Mouse (Mus musculus) megakaryocyte, embryonic 14.5 days (primary cell): ENCODE measurements around the gene Gadd45gip1. TPM values are rescaled to one million over a fixed set of nuclear protein-coding genes. Genes with fewer than 3 reads are reported as not detected.

Experiments
- H3K27me3 ChIP-seq: replicated peaks from 2 replicates; pipeline ENCODE3; 2012; ENCODE audit warnings: inconsistent platforms
- H3K36me3 ChIP-seq: replicated peaks from 2 replicates; pipeline ENCODE3; 2012; ENCODE audit warnings: low read length, inconsistent platforms, mixed read lengths
- H3K4me1 ChIP-seq: 2 replicates; pipeline ENCODE4 v1.6.1; 2012; ENCODE audit warnings: inconsistent platforms
- H3K4me3 ChIP-seq: replicated peaks from 2 replicates; pipeline ENCODE3; 2012; ENCODE audit warnings: moderate library complexity, mild to moderate bottlenecking, inconsistent platforms
- H3K9me3 ChIP-seq: 2 replicates; pipeline ENCODE4 v1.6.1; 2012; ENCODE audit warnings: inconsistent platforms
- FLI1 ChIP-seq: IDR thresholded peaks from 2 replicates; pipeline ENCODE4 v1.6.1; 2012; ENCODE audit warnings: low read length, inconsistent platforms, mixed read lengths
- GATA1 ChIP-seq: IDR thresholded peaks from 3 replicates; pipeline ENCODE4 v1.6.1; 2012; ENCODE audit warnings: mixed read lengths, low read length, inconsistent platforms, borderline replicate concordance
- polyA plus RNA-seq: library from polyadenylated mRNA; stranded (reverse); fragments of >175 nt; gene quantifications from 2 replicates; pipeline ENCODE4 v1.2.3, GENCODE M21; 2012; ENCODE audit warnings: low replicate concordance; ENCODE audit not compliant: insufficient read depth

Gadd45gip1 gene
- polyA plus RNA-seq, 1 experiment, result 49.3 TPM

GRCm38 (mm10) chr8:84786801-84787467, 44.4 kb upstream of the Gadd45gip1 start:
- H3K4me1 ChIP-seq, result peaks cover 43% of the 10 kb centered on the region
- TF ChIP-seq FLI1 (no peak), GATA1 (no peak)
- H3K4me3 ChIP-seq, result no peak overlapping the region
- peaks cover 74% of the 10 kb centered on the region for H3K27me3 ChIP-seq
- H3K9me3 ChIP-seq, result peaks cover 10% of the 10 kb centered on the region
- peaks cover 6% of the 10 kb centered on the region for H3K36me3 ChIP-seq

DNA sequence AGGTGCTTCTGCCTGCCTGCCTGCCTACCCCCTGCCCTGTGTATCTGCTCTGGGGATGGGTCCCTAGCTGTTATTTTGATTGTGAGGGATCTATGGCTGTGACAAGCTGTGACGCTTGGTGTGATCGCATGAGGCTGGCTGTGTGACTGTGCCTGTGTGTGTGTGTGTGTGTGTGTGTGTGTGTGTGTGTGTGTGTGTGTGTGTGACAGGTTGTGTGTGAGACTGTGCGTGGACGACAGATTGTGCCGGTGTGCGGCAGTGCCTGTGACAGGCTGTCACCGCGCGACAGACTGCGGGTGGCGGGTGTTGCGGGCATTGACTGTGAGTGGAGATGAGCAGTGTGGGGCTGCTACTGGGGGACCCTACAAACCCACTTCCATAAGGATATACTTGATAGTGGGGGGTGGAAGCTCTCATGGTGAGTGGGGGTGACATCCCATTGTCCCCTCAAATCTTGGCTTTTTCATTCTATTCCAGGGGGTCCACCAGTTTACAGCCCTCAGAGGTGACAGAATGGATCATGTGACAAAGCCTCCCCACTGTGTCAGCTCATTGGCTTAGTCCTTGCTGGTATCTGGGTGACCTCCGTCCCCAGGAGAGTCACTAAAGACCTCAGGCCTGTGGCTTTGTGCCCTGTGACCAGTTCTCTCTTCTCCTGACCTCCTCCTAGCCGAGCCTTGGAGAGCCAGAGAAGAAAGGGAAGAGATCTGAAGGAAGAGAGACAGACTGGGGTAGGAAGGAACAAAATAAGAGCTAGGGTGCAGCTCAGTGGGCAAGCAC, 43.6 kb upstream of the Gadd45gip1 start:
- peaks cover 73% of the 10 kb centered on the region for H3K27me3 ChIP-seq
- H3K4me3 ChIP-seq, result no peak overlapping the region
- TF ChIP-seq GATA1 (no peak), FLI1 (no peak)
- H3K4me1 ChIP-seq, result peaks cover 43% of the 10 kb centered on the region
- peaks cover 10% of the 10 kb centered on the region for H3K9me3 ChIP-seq
- H3K36me3 ChIP-seq, result peaks cover 6% of the 10 kb centered on the region

DNA sequence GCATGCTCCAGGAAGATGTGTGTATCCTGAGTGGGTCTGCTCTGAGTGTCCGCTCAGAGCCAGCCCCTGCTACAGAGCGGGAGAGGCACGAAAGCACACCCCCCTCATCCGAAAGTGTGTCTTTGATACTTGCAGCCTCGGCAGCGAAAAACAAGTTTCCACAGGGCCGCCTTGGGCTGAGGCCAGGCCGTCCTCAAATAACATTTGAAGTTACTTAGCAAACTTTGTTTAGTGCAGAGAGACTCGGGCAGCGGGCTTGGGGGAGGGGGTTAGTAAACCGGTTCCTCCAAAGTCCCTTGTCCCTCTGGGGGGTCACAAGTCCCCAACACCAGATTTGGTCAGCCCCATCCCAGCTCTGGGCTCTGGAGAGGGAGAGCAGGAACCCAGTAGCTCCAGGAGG, 42.4 kb upstream of the Gadd45gip1 start:
- H3K9me3 ChIP-seq, result peaks cover 10% of the 10 kb centered on the region
- H3K4me1 ChIP-seq, result peaks cover 55% of the 10 kb centered on the region
- no peak for TF ChIP-seq FLI1
- no peak for TF ChIP-seq GATA1
- peaks cover 6% of the 10 kb centered on the region for H3K36me3 ChIP-seq
- H3K27me3 ChIP-seq, result peaks cover 78% of the 10 kb centered on the region
- H3K4me3 ChIP-seq, result no peak overlapping the region

- Histone ChIP-seq H3K4me1 (peaks cover 57% of the 10 kb centered on the region), H3K36me3 (peaks cover 6% of the 10 kb centered on the region), H3K9me3 (peaks cover 8% of the 10 kb centered on the region), H3K4me3 (no peak overlapping the region), H3K27me3 (peaks cover 75% of the 10 kb centered on the region)
- TF ChIP-seq FLI1, result no peak
- TF ChIP-seq GATA1, result no peak
Observed at GRCm38 (mm10) chr8:84789345-84789744, 42.0 kb upstream of the Gadd45gip1 start.

DNA sequence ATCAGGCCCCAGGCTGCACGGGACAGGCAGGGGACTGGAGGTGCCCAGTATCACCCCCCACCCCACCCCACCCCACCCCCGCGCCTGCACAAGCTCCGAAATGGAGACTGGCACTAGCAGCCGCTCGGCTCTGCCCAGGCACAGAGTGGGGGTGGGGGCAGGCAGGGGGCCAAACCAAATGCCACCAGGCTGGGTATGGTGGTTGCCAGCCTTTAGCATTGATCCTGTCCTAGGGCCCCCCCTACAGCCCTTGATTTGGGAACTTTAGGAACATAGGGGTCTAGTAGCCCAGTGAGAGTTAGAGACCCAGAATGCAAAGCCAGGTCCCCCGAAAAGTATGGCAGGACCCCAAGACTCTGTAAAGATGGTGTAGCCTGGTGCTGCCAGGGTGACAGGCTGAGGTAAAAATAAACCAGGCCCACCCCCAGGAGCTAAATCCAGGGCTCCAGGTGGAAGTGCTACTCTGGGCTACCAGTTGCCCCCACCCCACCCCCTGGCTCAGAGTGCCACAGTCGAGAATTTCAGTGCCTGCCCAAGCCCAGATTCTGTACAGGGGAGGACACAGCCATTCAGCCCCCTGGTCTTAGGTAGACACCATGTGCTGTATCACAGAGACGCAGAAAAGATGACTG, 41.4 kb upstream of the Gadd45gip1 start:
- Histone ChIP-seq H3K4me3 (no peak overlapping the region), H3K27me3 (peaks cover 75% of the 10 kb centered on the region), H3K4me1 (peaks cover 57% of the 10 kb centered on the region), H3K9me3 (peaks cover 2% of the 10 kb centered on the region), H3K36me3 (peaks cover 6% of the 10 kb centered on the region)
- TF ChIP-seq FLI1 (no peak), GATA1 (no peak)

- Histone ChIP-seq H3K4me3 (no peak overlapping the region), H3K36me3 (peaks cover 6% of the 10 kb centered on the region), H3K27me3 (peaks cover 74% of the 10 kb centered on the region), H3K9me3 (no peaks in the 10 kb centered on the region), H3K4me1 (peaks cover 59% of the 10 kb centered on the region)
- no peak for TF ChIP-seq GATA1
- TF ChIP-seq FLI1, result no peak
Observed at GRCm38 (mm10) chr8:84790537-84790936, 40.8 kb upstream of the Gadd45gip1 start.

- Histone ChIP-seq H3K4me3 (no peak overlapping the region), H3K27me3 (peaks cover 74% of the 10 kb centered on the region), H3K36me3 (peaks cover 8% of the 10 kb centered on the region), H3K4me1 (peaks cover 64% of the 10 kb centered on the region), H3K9me3 (no peaks in the 10 kb centered on the region)
- TF ChIP-seq FLI1 (no peak), GATA1 (no peak)
Observed at GRCm38 (mm10) chr8:84792429-84792947, 38.8 kb upstream of the Gadd45gip1 start.

DNA sequence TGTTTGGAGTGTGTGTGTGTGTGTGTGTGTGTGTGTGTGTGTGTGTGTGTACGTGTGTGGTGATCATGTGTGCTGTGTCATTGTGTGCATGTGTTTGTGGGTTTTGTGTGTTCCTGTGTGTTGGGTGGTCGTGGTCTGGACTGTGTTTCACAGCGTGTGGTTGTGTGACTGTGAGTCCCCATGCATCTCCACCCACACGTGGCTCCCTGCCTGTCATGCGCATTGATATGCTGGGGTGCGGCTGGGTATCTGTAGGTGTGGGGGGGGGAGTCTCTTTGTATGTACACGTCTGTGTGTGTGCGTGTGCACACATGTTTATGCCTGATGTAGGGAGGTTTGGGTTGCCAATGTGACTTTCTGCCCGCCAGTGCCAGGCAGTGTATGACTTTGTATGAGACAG, 38.2 kb upstream of the Gadd45gip1 start:
- Histone ChIP-seq H3K36me3 (peaks cover 8% of the 10 kb centered on the region), H3K4me1 (peaks cover 61% of the 10 kb centered on the region), H3K9me3 (no peaks in the 10 kb centered on the region), H3K27me3 (peaks cover 72% of the 10 kb centered on the region), H3K4me3 (no peak overlapping the region)
- no peak for TF ChIP-seq GATA1
- TF ChIP-seq FLI1, result no peak

- no peak overlapping the region for H3K4me3 ChIP-seq
- peaks cover 72% of the 10 kb centered on the region for H3K27me3 ChIP-seq
- TF ChIP-seq FLI1, result no peak
- no peak for TF ChIP-seq GATA1
- peaks cover 8% of the 10 kb centered on the region for H3K36me3 ChIP-seq
- H3K9me3 ChIP-seq, result no peaks in the 10 kb centered on the region
- peaks cover 64% of the 10 kb centered on the region for H3K4me1 ChIP-seq
Observed at GRCm38 (mm10) chr8:84793791-84794485, 37.4 kb upstream of the Gadd45gip1 start.

DNA sequence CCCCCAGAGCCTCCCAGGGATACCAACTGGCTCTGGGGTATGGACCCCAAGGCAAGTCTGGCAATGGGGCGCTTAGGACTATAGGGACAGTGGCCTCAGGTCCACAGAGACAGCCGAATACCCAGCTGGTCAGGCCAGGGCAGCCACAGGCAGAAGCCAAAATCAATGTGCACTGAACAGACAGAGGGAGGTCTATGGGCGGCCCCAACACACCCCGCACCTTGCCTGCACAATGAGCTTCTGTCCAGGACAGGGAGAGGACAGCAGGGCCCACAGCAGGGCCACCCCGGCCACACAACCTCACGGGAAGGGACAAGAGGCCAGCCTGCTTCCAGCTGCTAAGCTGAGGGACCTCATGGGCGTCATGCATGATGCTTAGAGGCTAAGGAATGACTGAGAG, 36.8 kb upstream of the Gadd45gip1 start:
- Histone ChIP-seq H3K4me3 (no peak overlapping the region), H3K9me3 (no peaks in the 10 kb centered on the region), H3K4me1 (peaks cover 62% of the 10 kb centered on the region), H3K27me3 (peaks cover 72% of the 10 kb centered on the region), H3K36me3 (peaks cover 8% of the 10 kb centered on the region)
- TF ChIP-seq GATA1, result no peak
- TF ChIP-seq FLI1, result no peak
